Mouse (Mus musculus) midbrain, embryonic 14.5 days (tissue): ENCODE data around the gene Clic4. TPM values are rescaled to one million over a fixed set of nuclear protein-coding genes. Genes with fewer than 3 reads are reported as not detected.

Source experiments
- ATAC-seq: fragments of 200-750 bp; cut with Nextera tagmentation; 2 replicates; pipeline ENCODE4 v1.8.0; 2017; ENCODE audit warnings: moderate number of reproducible peaks, moderate library complexity; ENCODE audit not compliant: low FRiP score, low TSS enrichment
- DNase-seq: peaks from one replicate; pipeline ENCODE4 v3.0.0-alpha.2; 2015
- H3K27ac ChIP-seq: fragments of 300-500 bp; sonication (generic); replicated peaks from 2 replicates; pipeline ENCODE4 v1.5.1; 2014; ENCODE audit warnings: mild to moderate bottlenecking, low read depth, low read length, moderate library complexity
- H3K27me3 ChIP-seq: fragments of 300-500 bp; sonication (generic); 2 replicates; pipeline ENCODE4 v1.6.1; 2014; ENCODE audit warnings: low read length, control low read depth, mixed read lengths; ENCODE audit not compliant: control insufficient read depth, insufficient read depth
- H3K36me3 ChIP-seq: fragments of 300-500 bp; sonication (generic); 2 replicates; pipeline ENCODE4 v1.6.1; 2014; ENCODE audit warnings: low read length, control low read depth; ENCODE audit not compliant: control insufficient read depth, insufficient read depth
- H3K4me1 ChIP-seq: fragments of 300-500 bp; sonication (generic); 2 replicates; pipeline ENCODE4 v1.6.1; 2014; ENCODE audit warnings: mild to moderate bottlenecking, antibody characterized with exemption, low read length, control low read depth; ENCODE audit not compliant: control insufficient read depth, insufficient read depth
- H3K4me2 ChIP-seq: fragments of 300-500 bp; sonication (generic); 2 replicates; pipeline ENCODE4 v1.6.1; 2014; ENCODE audit warnings: mild to moderate bottlenecking, low read length, moderate library complexity
- H3K4me3 ChIP-seq: fragments of 300-500 bp; sonication (generic); replicated peaks from 2 replicates; pipeline ENCODE4 v1.5.1; 2014; ENCODE audit warnings: low read depth, low read length
- H3K9ac ChIP-seq: fragments of 300-500 bp; sonication (generic); replicated peaks from 2 replicates; pipeline ENCODE4 v1.6.1; 2014; ENCODE audit warnings: mild to moderate bottlenecking, low read length, moderate library complexity
- H3K9me3 ChIP-seq: fragments of 300-500 bp; sonication (generic); 2 replicates; pipeline ENCODE4 v1.6.1; 2016; ENCODE audit warnings: low read length, control low read depth, mixed read lengths; ENCODE audit not compliant: control insufficient read depth
- WGBS: fragments of 180-500 bp; shearing (Covaris S2); extraction: QIAGEN DNeasy Blood & Tissue Kit; methylation state at CpG from one replicate; pipeline ENCODE4 v1.1.7; 2014; 5-methylcytosine and 5-hydroxymethylcytosine counted together
- polyA plus RNA-seq: library from polyadenylated mRNA; unstranded; fragments of >200 nt; fragmentation: Nextera tagmentation; extraction: Ambion mirVana; gene quantifications from 2 replicates; pipeline ENCODE4 v1.2.1, GENCODE M21; 2014

Clic4 gene
- polyA plus RNA-seq, 1 experiment from 2014 or later: 61.9 TPM

GRCm38 (mm10) chr4:135240329-135240728 is 32.3 kb downstream of the Clic4 start:
- DNase-seq (no peak), ATAC-seq (no peak)
- Histone ChIP-seq H3K27me3 (no peaks in the 10 kb centered on the region), H3K36me3 (peaks cover 17% of the 10 kb centered on the region), H3K9ac (no peak overlapping the region), H3K27ac (peak overlapping the region; percentile 26; the same call in 1 of the 2 replicates), H3K4me3 (no peak overlapping the region), H3K4me1 (0 out of 2 replicates have a peak, but pooled peaks cover 6% of the 10 kb centered on the region), H3K9me3 (no peaks in the 10 kb centered on the region), H3K4me2 (no peak overlapping the region)
- 72% methylated on average over 3 of the region's 3 CpGs for WGBS

GRCm38 (mm10) chr4:135238706-135239510 is 33.7 kb downstream of the Clic4 start:
- 78% methylated on average over 13 of the region's 13 CpGs for WGBS
- DNase-seq (no peak), ATAC-seq (no peak)
- H3K4me2 ChIP-seq: no peak overlapping the region
- no peak overlapping the region for H3K4me3 ChIP-seq
- H3K27me3 ChIP-seq: no peaks in the 10 kb centered on the region
- no peak overlapping the region for H3K9ac ChIP-seq
- H3K4me1 ChIP-seq: 0 out of 2 replicates have a peak, but pooled peaks cover 6% of the 10 kb centered on the region
- H3K9me3 ChIP-seq: no peaks in the 10 kb centered on the region
- H3K27ac ChIP-seq: no peak overlapping the region
- H3K36me3 ChIP-seq: peaks cover 17% of the 10 kb centered on the region

GRCm38 (mm10) chr4:135236658-135237057 is 36.0 kb downstream of the Clic4 start:
- H3K9me3 ChIP-seq: no peaks in the 10 kb centered on the region
- 0 out of 2 replicates have a peak, but pooled peaks cover 6% of the 10 kb centered on the region for H3K4me1 ChIP-seq
- WGBS: 92% methylated on average over 4 of the region's 4 CpGs
- H3K27ac ChIP-seq: no peak overlapping the region
- H3K4me2 ChIP-seq: no peak overlapping the region
- no peak overlapping the region for H3K9ac ChIP-seq
- ATAC-seq (no peak), DNase-seq (no peak)
- no peaks in the 10 kb centered on the region for H3K27me3 ChIP-seq
- H3K4me3 ChIP-seq: no peak overlapping the region
- peaks cover 17% of the 10 kb centered on the region for H3K36me3 ChIP-seq

- DNase-seq (no peak), ATAC-seq (no peak)
- Histone ChIP-seq H3K4me1 (0 out of 2 replicates have a peak, but pooled peaks cover 3% of the 10 kb centered on the region), H3K27me3 (no peaks in the 10 kb centered on the region), H3K9ac (no peak overlapping the region; the same call in 1 of the 2 replicates), H3K4me3 (no peak overlapping the region), H3K36me3 (peaks cover 17% of the 10 kb centered on the region), H3K4me2 (no peak overlapping the region), H3K9me3 (no peaks in the 10 kb centered on the region), H3K27ac (no peak overlapping the region)
- 77% methylated on average over 8 of the region's 8 CpGs for WGBS
These were observed 37.1 kb downstream of the Clic4 start for GRCm38 (mm10) chr4:135235546-135235945.

- no peaks in the 10 kb centered on the region for H3K27me3 ChIP-seq
- no peak overlapping the region for H3K9ac ChIP-seq
- no peaks in the 10 kb centered on the region for H3K4me1 ChIP-seq
- DNase-seq (no peak), ATAC-seq (no peak)
- H3K4me3 ChIP-seq: no peak overlapping the region
- H3K4me2 ChIP-seq: no peak overlapping the region
- H3K36me3 ChIP-seq: peaks cover 9% of the 10 kb centered on the region
- WGBS: 88% methylated on average over 5 of the region's 5 CpGs
- H3K9me3 ChIP-seq: no peaks in the 10 kb centered on the region
- H3K27ac ChIP-seq: no peak overlapping the region
These were observed 40.1 kb downstream of the Clic4 start for GRCm38 (mm10) chr4:135232563-135232962.

GRCm38 (mm10) chr4:135231543-135231942 is 41.1 kb downstream of the Clic4 start:
- ATAC-seq (no peak), DNase-seq (no peak)
- H3K9ac ChIP-seq: no peak overlapping the region
- peaks cover 1% of the 10 kb centered on the region; the same call in 1 of the 2 replicates for H3K36me3 ChIP-seq
- no peaks in the 10 kb centered on the region for H3K27me3 ChIP-seq
- H3K4me2 ChIP-seq: no peak overlapping the region
- no peak overlapping the region for H3K27ac ChIP-seq
- H3K4me1 ChIP-seq: no peaks in the 10 kb centered on the region
- no peak overlapping the region for H3K4me3 ChIP-seq
- no peaks in the 10 kb centered on the region for H3K9me3 ChIP-seq
- 89% methylated on average over 5 of the region's 5 CpGs for WGBS

- H3K27ac ChIP-seq: no peak overlapping the region
These were observed 41.5 kb downstream of the Clic4 start for GRCm38 (mm10) chr4:135231136-135231535.

GRCm38 (mm10) chr4:135230661-135231060 is 42.0 kb downstream of the Clic4 start:
- Histone ChIP-seq H3K4me2 (no peak overlapping the region), H3K27me3 (no peaks in the 10 kb centered on the region), H3K4me1 (no peaks in the 10 kb centered on the region), H3K4me3 (no peak overlapping the region), H3K9ac (no peak overlapping the region), H3K36me3 (no peaks in the 10 kb centered on the region), H3K27ac (no peak overlapping the region), H3K9me3 (no peaks in the 10 kb centered on the region)
- ATAC-seq (no peak), DNase-seq (no peak)
- 70% methylated on average over 5 of the region's 5 CpGs for WGBS

More at GRCm38 (mm10) chr4:135231136-135231535, 41.5 kb downstream of the Clic4 start:
- Histone ChIP-seq H3K4me1 (no peaks in the 10 kb centered on the region), H3K4me3 (no peak overlapping the region), H3K36me3 (no peaks in the 10 kb centered on the region), H3K27me3 (no peaks in the 10 kb centered on the region), H3K4me2 (no peak overlapping the region), H3K9ac (no peak overlapping the region), H3K9me3 (no peaks in the 10 kb centered on the region)
- DNase-seq (no peak), ATAC-seq (no peak)
- WGBS: 89% methylated on average over 3 of the region's 3 CpGs

GRCm38 (mm10) chr4:135229871-135230270 is 42.7 kb downstream of the Clic4 start:
- 83% methylated on average over 4 of the region's 4 CpGs for WGBS
- Histone ChIP-seq H3K27ac (no peak overlapping the region), H3K27me3 (no peaks in the 10 kb centered on the region), H3K36me3 (no peaks in the 10 kb centered on the region), H3K4me3 (no peak overlapping the region), H3K9me3 (no peaks in the 10 kb centered on the region), H3K4me2 (no peak overlapping the region), H3K4me1 (no peaks in the 10 kb centered on the region), H3K9ac (no peak overlapping the region)
- ATAC-seq (no peak), DNase-seq (no peak)
